Mouse (Mus musculus) lung, embryonic 15.5 days (tissue): ENCODE results near the gene Ccdc120. TPM values are rescaled to one million over a fixed set of nuclear protein-coding genes. Genes with fewer than 3 reads are reported as not detected.

Experiments
- polyA plus RNA-seq: library from polyadenylated mRNA; unstranded; fragments of >200 nt; fragmentation: Nextera tagmentation; extraction: Ambion mirVana; gene quantifications from 2 replicates; pipeline ENCODE4 v1.2.1, GENCODE M21; 2015

The Ccdc120 gene
- polyA plus RNA-seq, 1 experiment from 2014 or later: 23.6 TPM

Other genes starting within 250 kb of the Ccdc120 start
- gene Foxp3, start 177.3 kb downstream of the Ccdc120 start, polyA plus RNA-seq: 0.05 TPM in 1 of 2 replicates, not detected in the other
- gene Ppp1r3f, start 176.6 kb downstream of the Ccdc120 start, polyA plus RNA-seq: 1.9 and 2.2 TPM in 2 replicates
- 31.9 and 32.1 TPM in 2 replicates for gene Ccdc22, start 145.4 kb downstream of the Ccdc120 start, polyA plus RNA-seq
- gene Cacna1f, start 143.8 kb downstream of the Ccdc120 start, polyA plus RNA-seq: not detected in 2 replicates
- 1.9 and 3.4 TPM in 2 replicates for gene Syp, start 112.4 kb downstream of the Ccdc120 start, polyA plus RNA-seq
- gene Prickle3, start 93.6 kb downstream of the Ccdc120 start, polyA plus RNA-seq: 8.5 and 8.8 TPM in 2 replicates
- 186 and 191 TPM in 2 replicates for gene Plp2, start 79.5 kb downstream of the Ccdc120 start, polyA plus RNA-seq
- 0.53 and 0.62 TPM in 2 replicates for gene Magix, start 69.7 kb downstream of the Ccdc120 start, polyA plus RNA-seq
- 46.9 and 49.1 TPM in 2 replicates for gene Gpkow, start 53.8 kb downstream of the Ccdc120 start, polyA plus RNA-seq
- 69.6 and 79.5 TPM in 2 replicates for gene Wdr45, start 36.6 kb downstream of the Ccdc120 start, polyA plus RNA-seq
- not detected in 2 replicates for gene Gm45208, start 28.7 kb downstream of the Ccdc120 start, polyA plus RNA-seq
- 58.9 and 60.6 TPM in 2 replicates for gene Praf2, start 22.5 kb downstream of the Ccdc120 start, polyA plus RNA-seq
- 29.2 and 30.5 TPM in 2 replicates for gene Tfe3, start 11.7 kb upstream of the Ccdc120 start, polyA plus RNA-seq
- gene Gripap1, start 38.9 kb upstream of the Ccdc120 start, polyA plus RNA-seq: 39.7 and 41.7 TPM in 2 replicates
- 1.4 and 1.6 TPM in 2 replicates for gene Kcnd1, start 71.4 kb upstream of the Ccdc120 start, polyA plus RNA-seq
- gene Otud5, start 90.5 kb upstream of the Ccdc120 start, polyA plus RNA-seq: 42.2 and 46.6 TPM in 2 replicates
- gene Pim2, start 127.4 kb upstream of the Ccdc120 start, polyA plus RNA-seq: 8.6 and 10.3 TPM in 2 replicates
- gene Slc35a2, start 133.1 kb upstream of the Ccdc120 start, polyA plus RNA-seq: 37.6 and 38.6 TPM in 2 replicates
- gene Pqbp1, start 148.4 kb upstream of the Ccdc120 start, polyA plus RNA-seq: 114 and 115 TPM in 2 replicates
- 155 TPM in 2 replicates for gene Timm17b, start 148.5 kb upstream of the Ccdc120 start, polyA plus RNA-seq
- not detected in 2 replicates for gene Gm10491, start 156.9 kb upstream of the Ccdc120 start, polyA plus RNA-seq
- gene Gm10490, start 158.6 kb upstream of the Ccdc120 start, polyA plus RNA-seq: not detected in 2 replicates
- gene Pcsk1n, start 168.9 kb upstream of the Ccdc120 start, polyA plus RNA-seq: 0.86 and 1.9 TPM in 2 replicates
- not detected in 2 replicates for gene Eras, start 177.7 kb upstream of the Ccdc120 start, polyA plus RNA-seq
- 24.1 and 26.8 TPM in 2 replicates for gene Hdac6, start 197.0 kb upstream of the Ccdc120 start, polyA plus RNA-seq
- gene Gata1, start 227.2 kb upstream of the Ccdc120 start, polyA plus RNA-seq: 1.4 and 1.9 TPM in 2 replicates